Mouse (Mus musculus) monocyte, adult 2 months (primary cell): ENCODE results near the gene Dzip1l.

Experiments
- DNase-seq, 2 experiments: peaks; one replicate each; pipeline ENCODE4 v3.0.0; 2022; ENCODE audit warnings: low spot score in 2 of 2, low read depth in 1 of 2

The Dzip1l gene

GRCm38 (mm10) chr9:99646102-99646501 is 16.8 kb downstream of the Dzip1l start:
- DNase-seq, result no peak

- no peak for DNase-seq
These were observed 31.5 kb downstream of the Dzip1l start for GRCm38 (mm10) chr9:99660756-99661155.

GRCm38 (mm10) chr9:99661606-99662166 is 32.4 kb downstream of the Dzip1l start:
- DNase-seq, result no peak

- no peak for DNase-seq
These were observed 33.1 kb downstream of the Dzip1l start for GRCm38 (mm10) chr9:99662406-99662805.

GRCm38 (mm10) chr9:99662887-99663286 is 33.6 kb downstream of the Dzip1l start:
- no peak for DNase-seq

- no peak for DNase-seq
These were observed 38.3 kb downstream of the Dzip1l start for GRCm38 (mm10) chr9:99667596-99667995.

GRCm38 (mm10) chr9:99671603-99672002 is 42.3 kb downstream of the Dzip1l start:
- DNase-seq, result no peak

- DNase-seq, result no peak
These were observed 46.4 kb downstream of the Dzip1l start for GRCm38 (mm10) chr9:99675714-99676113.

- no peak for DNase-seq
These were observed 52.8 kb downstream of the Dzip1l start for GRCm38 (mm10) chr9:99681980-99682570.

- DNase-seq, result no peak
These were observed 55.8 kb downstream of the Dzip1l start for GRCm38 (mm10) chr9:99685061-99685521.

GRCm38 (mm10) chr9:99685536-99686231 is 56.4 kb downstream of the Dzip1l start:
- no peak for DNase-seq

GRCm38 (mm10) chr9:99689796-99690195 is 60.5 kb downstream of the Dzip1l start:
- no peak for DNase-seq

- DNase-seq, result no peak
These were observed 61.1 kb downstream of the Dzip1l start for GRCm38 (mm10) chr9:99690386-99690785.

GRCm38 (mm10) chr9:99694961-99695360 is 65.7 kb downstream of the Dzip1l start:
- DNase-seq, result no peak

- no peak for DNase-seq
These were observed 70.6 kb downstream of the Dzip1l start for GRCm38 (mm10) chr9:99699752-99700389.

- DNase-seq, result no peak
These were observed 71.9 kb downstream of the Dzip1l start for GRCm38 (mm10) chr9:99701187-99701586.

- DNase-seq, result no peak
These were observed 72.9 kb downstream of the Dzip1l start for GRCm38 (mm10) chr9:99702215-99702614.

GRCm38 (mm10) chr9:99703711-99704110 is 74.4 kb downstream of the Dzip1l start:
- no peak for DNase-seq

- DNase-seq, result no peak
These were observed 77.0 kb downstream of the Dzip1l start for GRCm38 (mm10) chr9:99706264-99706663.

- no peak for DNase-seq
These were observed 78.3 kb downstream of the Dzip1l start for GRCm38 (mm10) chr9:99707425-99708126.

- DNase-seq, result no peak
These were observed 80.4 kb downstream of the Dzip1l start for GRCm38 (mm10) chr9:99709588-99710248.
